35 mouse cellular contexts compared by ENCODE assay signal in genomic region chr15:6445135-6445534, GRCm38 (mm10). TPM values are rescaled to one million over a fixed set of nuclear protein-coding genes. Genes with fewer than 3 reads are reported as not detected.
A peak's percentile ranks its signal among the peaks of the same experiment; 100 is the strongest.
DNase-seq lines count a peak whose midpoint lies in the region; ATAC-seq and TF ChIP-seq lines count a peak whose summit lies in the region.
"Had no signal": no experiment of that assay in that cellular context is flagged by ENCODE, and none has a peak within 500 bp of the region (broad histone marks: within the 10 kb centered on the region; RNA-seq: fewer than 3 reads in every experiment).

C9 (plus strand) TSS chr15:6445327.

- no peak within 1 kb of the TSS for H3K4me2 ChIP-seq in liver, embryonic 16.5 days (ENCODE audit: low read depth, low read length)
- no peak within 1 kb of the TSS for H3K4me2 ChIP-seq in liver, embryonic 12.5 days
- no peak within 1 kb of the TSS for H3K4me2 ChIP-seq in intestine, postnatal 0 days (replicated peaks; ENCODE audit: low read depth)
- H3K4me2 ChIP-seq: embryonic facial prominence, embryonic 13.5 days; forebrain, embryonic 12.5 days; forebrain, embryonic 15.5 days; heart, embryonic 12.5 days; heart, embryonic 15.5 days; hindbrain, embryonic 14.5 days had no signal

- 71% methylated on average over 2 of the region's 2 CpGs for WGBS in kidney, adult 2 months
- 28% methylated on average over 2 of the region's 2 CpGs for WGBS in liver, embryonic 16.5 days (ENCODE audit: insufficient replicate concordance)
- WGBS in liver, embryonic 12.5 days (ENCODE audit: insufficient replicate concordance): 50% methylated on average over 2 of the region's 2 CpGs
- whole genome bisulfite sequencing in intestine, postnatal 0 days: 29% methylated on average over 2 of the region's 2 CpGs

- H3K4me1 ChIP-seq in kidney, adult 2 months (ENCODE audit: control insufficient read depth, insufficient read depth, low read length): 0 out of 2 replicates have a peak, but pooled peaks cover 4% of the 10 kb centered on the region
- H3K4me1 ChIP-seq in liver, embryonic 16.5 days (ENCODE audit: control insufficient read depth, low read depth, low read length): no peaks in the 10 kb centered on the region
- H3K4me1 ChIP-seq in liver, embryonic 12.5 days: no peaks in the 10 kb centered on the region
- H3K4me1 ChIP-seq in intestine, postnatal 0 days (replicated peaks; ENCODE audit: control insufficient read depth, insufficient read depth, low read length): peaks cover 5% of the 10 kb centered on the region; the same call in 1 of the 2 replicates

- H3K27ac ChIP-seq in kidney, adult 2 months (ENCODE audit: insufficient read depth, low read depth, low read length): no peak within 1 kb of the TSS
- no peak within 1 kb of the TSS for H3K27ac ChIP-seq in liver, embryonic 16.5 days (ENCODE audit: low read length)
- no peak within 1 kb of the TSS for H3K27ac ChIP-seq in liver, embryonic 12.5 days
- no peak within 1 kb of the TSS for H3K27ac ChIP-seq in intestine, postnatal 0 days (ENCODE audit: low read depth, low read length)
- H3K27ac ChIP-seq: embryonic facial prominence, embryonic 10.5 days; embryonic facial prominence, embryonic 13.5 days; forebrain, embryonic 12.5 days; forebrain, embryonic 15.5 days; heart, embryonic 15.5 days; hindbrain, embryonic 14.5 days; hindbrain, postnatal 0 days had no signal

- H3K36me3 ChIP-seq in kidney, adult 2 months (ENCODE audit: control insufficient read depth, insufficient read depth, low read length): no peaks in the 10 kb centered on the region
- H3K36me3 ChIP-seq in liver, embryonic 16.5 days (ENCODE audit: control insufficient read depth, insufficient read depth): no peaks in the 10 kb centered on the region
- H3K36me3 ChIP-seq in liver, embryonic 12.5 days: no peaks in the 10 kb centered on the region
- no peaks in the 10 kb centered on the region for H3K36me3 ChIP-seq in intestine, postnatal 0 days (ENCODE audit: control insufficient read depth, insufficient read depth)
- H3K36me3 ChIP-seq: embryonic facial prominence, embryonic 10.5 days; forebrain, embryonic 12.5 days; forebrain, embryonic 15.5 days; G1E; heart, embryonic 12.5 days; heart, embryonic 15.5 days had no signal

- H3K4me3 ChIP-seq in kidney, adult 2 months (ENCODE audit: insufficient read depth, low read depth, low read length): no peak within 1 kb of the TSS
- H3K4me3 ChIP-seq in liver, embryonic 16.5 days (ENCODE audit: low read depth, low read length): no peak within 1 kb of the TSS
- H3K4me3 ChIP-seq in liver, embryonic 12.5 days: no peak within 1 kb of the TSS
- H3K4me3 ChIP-seq in intestine, postnatal 0 days (ENCODE audit: low read depth, low read length): no peak within 1 kb of the TSS
- H3K4me3 ChIP-seq: embryonic facial prominence, embryonic 10.5 days; embryonic facial prominence, embryonic 13.5 days; erythroblast, embryonic 14.5 days; forebrain, embryonic 12.5 days; forebrain, embryonic 15.5 days; heart, embryonic 12.5 days; heart, embryonic 15.5 days had no signal

- DNase-seq in kidney, adult 2 months: peak; percentile 41
- no peak for DNase-seq in kidney, postnatal 10 days
- DNase-seq in yolk sac, embryonic 10.5 days (ENCODE audit: low spot score): peak; percentile 62
- no peak for DNase-seq in thymus, postnatal 25 days
- no peak for DNase-seq in heart, postnatal 25 days (ENCODE audit: low spot score)
- DNase-seq: adrenal gland, postnatal 25 days; B cell, adult 2 months; cerebellum, adult 18-20 months; cerebellum, adult 9-10 months; cerebellum, postnatal 14 days; embryo, embryonic 11 days; gastrocnemius, postnatal 25 days; heart, adult 18-20 months; heart, postnatal 10 days; heart, postnatal 4 days had no signal

- TF ChIP-seq CTCF in kidney, adult 2 months (conservative IDR thresholded peaks at IDR 0.05; ENCODE audit: insufficient read depth, insufficient read length, low read depth, low read length): no peak
- no peak for TF ChIP-seq CTCF in intestine, postnatal 0 days (IDR thresholded peaks at IDR 0.05; ENCODE audit: low read depth)

- TF ChIP-seq POLR2A in kidney, adult 2 months (IDR thresholded peaks at IDR 0.05; ENCODE audit: low read depth, low read length): no peak

- H3K27me3 ChIP-seq in kidney, adult 2 months (replicated peaks; ENCODE audit: control insufficient read depth, insufficient read depth, low read length): no peaks in the 10 kb centered on the region
- no peaks in the 10 kb centered on the region for H3K27me3 ChIP-seq in liver, embryonic 16.5 days (ENCODE audit: control insufficient read depth, insufficient read depth, low read depth, low read length)
- H3K27me3 ChIP-seq in liver, embryonic 12.5 days (replicated peaks): no peaks in the 10 kb centered on the region
- no peaks in the 10 kb centered on the region for H3K27me3 ChIP-seq in intestine, postnatal 0 days (replicated peaks; ENCODE audit: control insufficient read depth, insufficient read depth, low read length)
- H3K27me3 ChIP-seq: CH12.LX; embryonic facial prominence, embryonic 13.5 days; forebrain, embryonic 12.5 days; forebrain, embryonic 15.5 days; heart, embryonic 12.5 days; heart, embryonic 15.5 days; Patski had no signal

- no peaks in the 10 kb centered on the region for H3K9me3 ChIP-seq in liver, embryonic 16.5 days (replicated peaks; ENCODE audit: control insufficient read depth, low read length)
- H3K9me3 ChIP-seq in liver, embryonic 12.5 days (replicated peaks): no peaks in the 10 kb centered on the region
- no peaks in the 10 kb centered on the region for H3K9me3 ChIP-seq in intestine, postnatal 0 days (ENCODE audit: control insufficient read depth)
- H3K9me3 ChIP-seq: embryonic facial prominence, embryonic 10.5 days; embryonic facial prominence, embryonic 13.5 days; forebrain, embryonic 12.5 days; forebrain, embryonic 15.5 days; G1E; heart, embryonic 12.5 days; heart, embryonic 15.5 days had no signal

- intact Hi-C loops in heart, postnatal 25 days (cut with DNase I): no loop called here

- H3K9ac ChIP-seq in liver, embryonic 16.5 days (ENCODE audit: low read depth, low read length): no peak within 1 kb of the TSS
- no peak within 1 kb of the TSS for H3K9ac ChIP-seq in liver, embryonic 12.5 days
- no peak within 1 kb of the TSS for H3K9ac ChIP-seq in intestine, postnatal 0 days (ENCODE audit: low read depth, low read length)
- H3K9ac ChIP-seq: embryonic facial prominence, embryonic 13.5 days; forebrain, embryonic 12.5 days; forebrain, embryonic 15.5 days; heart, embryonic 12.5 days; heart, embryonic 15.5 days; hindbrain, embryonic 14.5 days had no signal

- peak; percentile 64; the same call in 1 of the 2 replicates for ATAC-seq in liver, embryonic 16.5 days (ENCODE audit: low read depth)
- ATAC-seq in liver, embryonic 12.5 days: no peak
- 0 out of 2 replicates have a peak, but pooled peaks have one; percentile 43 for ATAC-seq in intestine, postnatal 0 days
- ATAC-seq: forebrain, embryonic 15.5 days; hindbrain, postnatal 0 days; Patski had no signal

RNA-seq across cellular contexts. Expression of gene C9, which starts in this region (rescaled TPM):
- polyA plus RNA-seq in kidney, adult 2 months (2012; rRNA removed): not detected in 2 replicates
- 9.3 and 12.1 TPM in 2 replicates for polyA plus RNA-seq in liver, embryonic 16.5 days (2015; fragmentation: Nextera tagmentation; extraction: Ambion mirVana)
- polyA plus RNA-seq in liver, embryonic 12.5 days (2016; fragmentation: Nextera tagmentation; extraction: Ambion mirVana): 0.10 and 0.25 TPM in 2 replicates
- 0.57 and 0.63 TPM in 2 replicates for polyA plus RNA-seq in intestine, postnatal 0 days (2015; fragmentation: Nextera tagmentation; extraction: Ambion mirVana)
- not detected for total RNA-seq in heart, postnatal 25 days (2021)
- total RNA-seq: adrenal gland, adult 18-20 months; adrenal gland, postnatal 25 days; CH12.LX; common myeloid progenitor, adult 5-6 weeks; G1E; gastrocnemius, adult 8-10 months; gastrocnemius, postnatal 25 days; heart, adult 18-20 months; heart, postnatal 10 days; heart, postnatal 4 days; hindbrain, postnatal 0 days had no signal
- polyA plus RNA-seq: embryonic facial prominence, embryonic 10.5 days; embryonic facial prominence, embryonic 13.5 days; erythroblast, embryonic 14.5 days; forebrain, embryonic 12.5 days; forebrain, embryonic 15.5 days; G1E; gonadal fat pad, adult 2 months; heart, embryonic 12.5 days; heart, embryonic 15.5 days; hindbrain, embryonic 11.5 days; hindbrain, embryonic 14.5 days; hindbrain, postnatal 0 days; Patski had no signal

Comparison
In these comparisons a context has a peak if more than half of its experiments do, and no peak if none do; other contexts are left out.
1. Peak in DNase-seq in kidney, adult 2 months; RNA of the gene not detected or under 1 TPM.
2. Peak in ATAC-seq in intestine, postnatal 0 days; RNA of the gene not detected or under 1 TPM.